Mouse (Mus musculus) layer of hippocampus, adult 2 months (tissue): ENCODE measurements around the gene Klrb1. TPM values are rescaled to one million over a fixed set of nuclear protein-coding genes. Genes with fewer than 3 reads are reported as not detected.
A peak's percentile ranks its signal among the peaks of the same experiment; 100 is the strongest.
"Not testable (repeated sequence)": the region's sequence is repeated elsewhere in the genome, so short reads cannot be mapped to it uniquely, and the experiment has no call there.

Experiments used
- DNase-seq, 2 experiments: peaks; one replicate each; pipeline ENCODE4 v3.0.0; 2022; ENCODE audit warnings: low spot score in 2 of 2
- H3K27ac ChIP-seq: fragments of 200-600 bp; 2 replicates; pipeline ENCODE4 v1.8.1; 2022
- H3K4me3 ChIP-seq: fragments of 200-600 bp; 2 replicates; pipeline ENCODE4 v1.8.1; 2022; ENCODE audit warnings: mild to moderate bottlenecking
- CTCF ChIP-seq: fragments of 200-600 bp; conservative IDR thresholded peaks from 2 replicates; pipeline ENCODE4 v1.8.1; 2022; ENCODE audit warnings: antibody characterized with exemption, mild to moderate bottlenecking, moderate library complexity
- total RNA-seq, 2 experiments: library from RNA; stranded (reverse); gene quantifications; 2 replicates each; pipeline ENCODE4 v1.2.3; 2021

Gene Klrb1
- total RNA-seq, 2 experiments from 2014 or later = not detected

- no peak for DNase-seq
- Histone ChIP-seq H3K27ac (no peak overlapping the region), H3K4me3 (peak overlapping the region; percentile 72; the same call in 1 of the 2 replicates)
- no peak for TF ChIP-seq CTCF
Measured at GRCm38 (mm10) chr6:128759221-128759950, 36.5 kb upstream of the Klrb1 start.

GRCm38 (mm10) chr6:128755402-128755763 is 32.5 kb upstream of the Klrb1 start:
- not testable (repeated sequence) for H3K4me3 ChIP-seq, H3K27ac ChIP-seq, DNase-seq

- H3K27ac ChIP-seq = not testable (repeated sequence)
Measured at GRCm38 (mm10) chr6:128754748-128755401, 32.0 kb upstream of the Klrb1 start.

GRCm38 (mm10) chr6:128754265-128754664 is 31.4 kb upstream of the Klrb1 start:
- not testable (repeated sequence) for H3K4me3 ChIP-seq, H3K27ac ChIP-seq, DNase-seq

More at GRCm38 (mm10) chr6:128754748-128755401, 32.0 kb upstream of the Klrb1 start:
- DNase-seq, H3K4me3 ChIP-seq: not testable (repeated sequence)

GRCm38 (mm10) chr6:128753610-128754224 is 30.9 kb upstream of the Klrb1 start:
- H3K4me3 ChIP-seq, H3K27ac ChIP-seq: not testable (repeated sequence)
- DNase-seq = peak; percentile 89 to 90
- TF ChIP-seq CTCF = peak; percentile 78

GRCm38 (mm10) chr6:128747006-128747405 is 24.1 kb upstream of the Klrb1 start:
- H3K4me3 ChIP-seq, H3K27ac ChIP-seq, DNase-seq: not testable (repeated sequence)

- H3K4me3 ChIP-seq = no peak overlapping the region
- TF ChIP-seq CTCF = no peak
- no peak overlapping the region for H3K27ac ChIP-seq
- DNase-seq = no peak
Measured at GRCm38 (mm10) chr6:128737445-128737844, 14.6 kb upstream of the Klrb1 start.

GRCm38 (mm10) chr6:128736100-128736499 is 13.2 kb upstream of the Klrb1 start:
- Histone ChIP-seq H3K27ac (no peak overlapping the region), H3K4me3 (no peak overlapping the region)
- no peak for DNase-seq
- TF ChIP-seq CTCF = peak; percentile 70

- no peak for TF ChIP-seq CTCF
- no peak for DNase-seq
- Histone ChIP-seq H3K27ac (no peak overlapping the region), H3K4me3 (no peak overlapping the region)
Measured at GRCm38 (mm10) chr6:128734896-128735295, 12.0 kb upstream of the Klrb1 start.

GRCm38 (mm10) chr6:128733908-128734679 is 11.2 kb upstream of the Klrb1 start:
- Histone ChIP-seq H3K27ac (no peak overlapping the region), H3K4me3 (no peak overlapping the region)
- DNase-seq = no peak
- TF ChIP-seq CTCF = no peak

- no peak for DNase-seq
- Histone ChIP-seq H3K27ac (no peak overlapping the region), H3K4me3 (no peak overlapping the region)
- TF ChIP-seq CTCF = no peak
Measured at GRCm38 (mm10) chr6:128732032-128732431, 9.2 kb upstream of the Klrb1 start.

- Histone ChIP-seq H3K27ac (no peak overlapping the region), H3K4me3 (no peak overlapping the region)
- DNase-seq = no peak
- TF ChIP-seq CTCF = no peak
Measured at GRCm38 (mm10) chr6:128701691-128702090, 21.2 kb downstream of the Klrb1 start.

- DNase-seq = no peak
- TF ChIP-seq CTCF = no peak
Measured at GRCm38 (mm10) chr6:128679574-128679973, 43.3 kb downstream of the Klrb1 start.

More at GRCm38 (mm10) chr6:128679574-128679973, 43.3 kb downstream of the Klrb1 start:
- no peak overlapping the region for H3K4me3 ChIP-seq
- H3K27ac ChIP-seq = no peak overlapping the region
